Mouse (Mus musculus) heart, embryonic 14.5 days (tissue): ENCODE results near the gene Plekha8. TPM values are rescaled to one million over a fixed set of nuclear protein-coding genes. Genes with fewer than 3 reads are reported as not detected.

Experiments used
- ATAC-seq: fragments of 200-750 bp; cut with Nextera tagmentation; 2 replicates; pipeline ENCODE4 v1.8.0; 2017; ENCODE audit warnings: low read depth, moderate TSS enrichment; ENCODE audit not compliant: insufficient number of reproducible peaks, insufficient read depth, low FRiP score
- H3K27ac ChIP-seq, 2 experiments: fragments of 200-500 bp in 1 of 2; fragments of 300-500 bp in 1 of 2; sonication (generic) in 1 of 2; replicated peaks in 1 of 2; 2 replicates each; pipeline ENCODE4 v1.5.1; 2012 to 2014; ENCODE audit warnings: low read depth in 2 of 2, low read length in 2 of 2, control low read depth in 1 of 2, mild to moderate bottlenecking in 1 of 2, mixed read lengths in 1 of 2; ENCODE audit not compliant: control insufficient read depth in 1 of 2, insufficient read depth in 1 of 2
- H3K27me3 ChIP-seq: fragments of 300-500 bp; sonication (generic); 2 replicates; pipeline ENCODE4 v1.6.1; 2014; ENCODE audit warnings: mild to moderate bottlenecking, low read length, control low read depth; ENCODE audit not compliant: control insufficient read depth, insufficient read depth
- H3K36me3 ChIP-seq: fragments of 300-500 bp; sonication (generic); 2 replicates; pipeline ENCODE4 v1.6.1; 2014; ENCODE audit warnings: mild to moderate bottlenecking, control low read depth, low read length, mixed read lengths; ENCODE audit not compliant: control insufficient read depth, insufficient read depth
- H3K4me1 ChIP-seq, 2 experiments: fragments of 200-500 bp in 1 of 2; fragments of 300-500 bp in 1 of 2; sonication (generic) in 1 of 2; 2 replicates each; pipeline ENCODE4 v1.6.1; 2012 to 2014; ENCODE audit warnings: low read length in 2 of 2, control low read depth in 1 of 2, mixed read lengths in 1 of 2; ENCODE audit not compliant: control insufficient read depth in 2 of 2, insufficient read depth in 2 of 2
- H3K4me2 ChIP-seq: fragments of 300-500 bp; sonication (generic); 2 replicates; pipeline ENCODE4 v1.6.1; 2014; ENCODE audit warnings: mild to moderate bottlenecking, low read length
- H3K4me3 ChIP-seq, 2 experiments: fragments of 200-500 bp in 1 of 2; fragments of 300-500 bp in 1 of 2; sonication (generic) in 1 of 2; 2 replicates each; pipeline ENCODE4 v1.5.1; 2012 to 2014; ENCODE audit warnings: low read length in 2 of 2, mild to moderate bottlenecking in 2 of 2, control low read depth in 1 of 2, low read depth in 1 of 2, moderate library complexity in 1 of 2; ENCODE audit not compliant: control insufficient read depth in 1 of 2, insufficient read depth in 1 of 2
- H3K9ac ChIP-seq: fragments of 300-500 bp; sonication (generic); 2 replicates; pipeline ENCODE4 v1.6.1; 2014; ENCODE audit warnings: mild to moderate bottlenecking, low read length
- H3K9me3 ChIP-seq: fragments of 300-500 bp; sonication (generic); 2 replicates; pipeline ENCODE4 v1.6.1; 2016; ENCODE audit warnings: low read length, control low read depth; ENCODE audit not compliant: control insufficient read depth
- WGBS: fragments of 180-500 bp; shearing (Covaris S2); extraction: QIAGEN DNeasy Blood & Tissue Kit; methylation state at CpG from one replicate; pipeline ENCODE4 v1.1.7; 2014; 5-methylcytosine and 5-hydroxymethylcytosine counted together
- polyA plus RNA-seq: library from polyadenylated mRNA; unstranded; fragments of >200 nt; fragmentation: Nextera tagmentation; extraction: Ambion mirVana; gene quantifications from 2 replicates; pipeline ENCODE4 v1.2.1, GENCODE M21; 2014

Plekha8 gene
- polyA plus RNA-seq = 8.2 and 8.9 TPM in 2 replicates

DNA sequence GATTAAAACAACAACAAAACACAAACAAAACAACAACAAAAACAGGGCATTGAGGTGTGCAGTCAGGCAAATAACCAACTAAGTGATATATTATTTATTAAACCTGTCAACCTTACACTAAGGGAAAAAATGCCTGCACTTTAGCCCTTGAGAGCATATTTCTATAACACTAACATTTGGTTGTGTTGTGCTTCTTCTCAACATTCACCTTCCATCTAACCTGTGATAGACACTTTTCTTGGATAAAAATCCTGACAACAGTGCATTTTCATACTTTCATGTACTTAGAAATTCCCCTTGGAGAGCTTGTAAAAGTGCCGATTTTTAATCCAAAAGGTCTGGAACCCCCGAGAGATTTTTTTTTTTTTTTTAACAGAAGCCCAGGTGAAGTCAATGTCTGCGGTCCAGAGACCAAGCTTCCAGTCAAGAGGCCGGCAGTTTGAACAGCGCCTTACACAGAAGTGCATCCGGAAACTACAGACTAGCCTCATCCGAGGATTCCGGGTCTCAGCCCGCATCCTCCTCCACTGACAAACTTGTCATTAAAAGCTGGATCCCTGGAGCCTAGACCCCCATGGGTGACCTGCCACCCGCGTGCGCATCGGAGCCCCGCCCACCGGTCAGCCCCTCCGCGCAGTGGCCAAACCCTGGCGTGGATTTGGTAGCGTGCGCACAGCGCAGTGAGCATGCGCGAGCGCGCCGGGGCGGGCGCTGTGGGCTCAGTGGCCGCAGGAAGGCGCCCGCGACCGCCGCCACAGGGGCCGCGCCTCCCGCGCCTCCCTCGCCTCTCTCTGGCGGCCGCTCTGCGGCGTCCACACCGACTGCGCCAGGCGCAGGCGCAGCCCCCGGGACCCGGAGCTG, at the start of gene Plekha8:
Plekha8 (plus strand) TSS at position 643 of the 861 bp plus-strand sequence.
- Histone ChIP-seq H3K27me3 (no peaks in the 10 kb centered on the region), H3K36me3 (no peaks in the 10 kb centered on the region), H3K4me3 (peak within 1 kb of the TSS; percentile 76 to 81), H3K9ac (peak within 1 kb of the TSS; percentile 82), H3K4me1 (peaks cover 2 to 33% of the 10 kb centered on the region in 2 experiments; a peak in 3 of 4 replicates), H3K27ac (peak within 1 kb of the TSS; percentile 43 to 79), H3K4me2 (peak within 1 kb of the TSS; percentile 70), H3K9me3 (no peaks in the 10 kb centered on the region)
- peak; percentile 90 for ATAC-seq
- WGBS = under 1% methylated on average over 49 of the region's 49 CpGs

DNA sequence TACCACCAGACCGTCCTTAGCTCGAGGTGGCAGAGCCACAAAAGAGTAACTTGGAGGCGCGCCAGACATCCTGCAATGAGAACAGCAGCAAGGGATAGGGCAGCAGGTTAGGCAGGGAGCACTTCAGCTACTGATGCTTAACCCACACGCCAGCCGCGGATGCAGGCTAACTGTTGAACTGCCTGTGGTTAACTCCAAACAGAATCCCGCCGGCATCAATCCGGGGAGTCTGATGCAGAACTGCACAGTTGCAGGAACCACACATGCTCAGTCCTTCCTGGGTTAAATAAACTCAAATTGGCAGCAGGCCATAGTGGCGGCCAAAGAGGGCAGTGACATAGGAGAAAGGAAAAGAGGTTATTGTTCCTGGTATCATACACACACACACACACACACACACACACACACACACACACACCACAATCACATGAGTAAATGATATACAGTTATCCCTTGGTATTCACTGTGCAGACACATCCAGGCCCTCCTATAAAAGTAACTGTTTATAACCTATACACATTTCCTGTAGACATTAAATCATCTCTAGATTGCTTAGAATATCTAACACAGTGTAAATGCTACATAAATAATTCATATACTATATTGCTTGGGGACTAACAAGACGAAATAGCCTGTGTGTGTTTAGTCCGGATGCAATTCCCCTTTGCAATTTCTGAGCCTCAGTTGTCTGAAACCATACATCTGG, 46.4 kb upstream of the Plekha8 start:
- Histone ChIP-seq H3K4me2 (no peak overlapping the region), H3K27ac (no peak overlapping the region), H3K27me3 (no peaks in the 10 kb centered on the region; the same call in 1 of the 2 replicates), H3K9me3 (no peaks in the 10 kb centered on the region), H3K4me1 (peaks cover 11 to 26% of the 10 kb centered on the region in 2 experiments), H3K4me3 (no peak overlapping the region), H3K36me3 (no peaks in the 10 kb centered on the region), H3K9ac (no peak overlapping the region)
- ATAC-seq = no peak
- WGBS = 53% methylated on average over 13 of the region's 13 CpGs

DNA sequence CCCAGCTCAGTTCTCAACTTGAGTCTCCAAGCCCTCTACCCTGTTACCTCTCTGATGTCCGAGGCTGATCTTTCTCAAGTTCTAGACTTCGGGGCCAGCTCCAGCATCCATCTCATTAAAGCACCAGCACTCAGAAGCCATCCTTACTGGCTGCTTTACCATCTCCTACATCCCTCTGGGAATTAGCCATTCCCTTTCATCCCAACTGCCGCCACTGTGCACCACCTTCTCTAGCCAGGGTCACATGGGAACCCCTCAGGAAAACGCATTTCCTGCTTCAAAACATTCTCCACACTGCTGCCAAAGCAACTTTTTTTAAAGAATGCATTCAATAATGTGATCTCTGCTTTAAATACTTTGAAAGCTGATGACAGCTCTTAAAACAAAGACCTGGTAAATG, 45.6 kb upstream of the Plekha8 start:
- Histone ChIP-seq H3K4me2 (no peak overlapping the region), H3K9me3 (no peaks in the 10 kb centered on the region), H3K36me3 (no peaks in the 10 kb centered on the region), H3K9ac (no peak overlapping the region), H3K27me3 (no peaks in the 10 kb centered on the region; the same call in 1 of the 2 replicates), H3K4me1 (peaks cover 13 to 32% of the 10 kb centered on the region in 2 experiments), H3K27ac (no peak overlapping the region), H3K4me3 (no peak overlapping the region)
- 70% methylated on average over 4 of the region's 4 CpGs for WGBS
- no peak for ATAC-seq

DNA sequence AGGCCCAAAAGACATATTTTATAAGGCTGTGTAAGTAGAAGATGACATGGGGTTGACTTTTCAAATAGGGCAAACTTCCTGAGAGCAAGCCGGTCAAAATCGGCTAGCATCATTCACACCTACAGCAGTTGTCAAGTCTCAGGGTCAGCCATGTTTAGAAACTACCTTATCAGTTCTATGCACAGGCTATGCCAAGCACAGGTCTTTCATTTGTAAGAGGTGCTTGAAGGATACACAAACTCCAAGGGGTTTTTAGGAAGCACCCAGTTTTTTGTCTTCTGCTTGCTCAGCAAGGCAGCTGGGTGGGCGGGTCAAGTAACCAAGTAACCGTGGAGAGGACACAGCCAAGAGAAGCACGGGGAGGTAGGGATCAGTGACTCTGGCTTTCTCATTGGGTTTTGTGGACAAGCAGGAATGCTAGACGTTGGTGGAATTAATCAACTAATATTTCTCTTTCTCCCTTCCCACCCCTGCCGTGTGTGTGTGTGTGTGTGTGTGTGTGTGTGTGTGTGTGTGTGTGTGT, 44.0 kb upstream of the Plekha8 start:
- H3K9ac ChIP-seq = no peak overlapping the region
- peaks cover 24 to 41% of the 10 kb centered on the region in 2 experiments for H3K4me1 ChIP-seq
- H3K27ac ChIP-seq = no peak overlapping the region
- no peak for ATAC-seq
- 33% methylated on average over 6 of the region's 7 CpGs for WGBS
- H3K9me3 ChIP-seq = no peaks in the 10 kb centered on the region
- H3K36me3 ChIP-seq = no peaks in the 10 kb centered on the region
- no peaks in the 10 kb centered on the region; the same call in 1 of the 2 replicates for H3K27me3 ChIP-seq
- no peak overlapping the region for H3K4me2 ChIP-seq
- no peak overlapping the region for H3K4me3 ChIP-seq

DNA sequence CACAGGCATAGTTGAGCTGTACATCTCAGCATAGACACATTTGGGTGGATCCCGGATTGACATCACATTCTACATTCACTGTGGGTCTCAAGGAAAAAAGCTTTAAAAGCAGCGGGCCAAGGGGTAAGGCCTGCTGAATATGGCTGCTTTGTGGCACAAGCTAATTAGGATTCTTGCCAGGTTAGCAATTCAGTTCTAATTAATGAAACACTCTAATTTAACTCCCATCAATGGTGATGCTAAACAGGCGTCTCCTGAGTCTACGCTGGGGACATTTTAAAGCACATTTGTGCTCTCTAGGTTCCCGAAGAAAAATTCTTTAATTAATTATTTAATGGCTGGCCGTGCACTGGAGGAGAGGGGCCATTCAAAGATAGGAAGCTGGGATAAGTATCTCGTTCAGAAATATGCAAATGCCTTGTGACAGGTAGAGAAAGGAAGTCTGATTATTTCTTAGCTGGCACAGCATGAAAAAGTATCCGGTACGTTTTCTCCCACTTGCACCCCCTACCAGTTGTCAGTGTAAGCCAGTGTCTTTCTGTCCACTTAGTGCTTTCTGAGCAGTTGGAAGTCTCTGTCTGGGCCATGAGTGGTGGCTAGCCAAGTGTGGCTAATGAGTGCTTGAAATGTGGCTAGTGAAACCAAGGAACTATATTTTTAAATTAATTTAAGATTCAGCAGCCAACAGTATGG, 42.0 kb upstream of the Plekha8 start:
- peaks cover 25 to 43% of the 10 kb centered on the region in 2 experiments for H3K4me1 ChIP-seq
- H3K4me2 ChIP-seq = no peak overlapping the region
- ATAC-seq = no peak
- no peak overlapping the region for H3K27ac ChIP-seq
- no peak overlapping the region for H3K9ac ChIP-seq
- no peaks in the 10 kb centered on the region for H3K9me3 ChIP-seq
- no peak overlapping the region for H3K4me3 ChIP-seq
- H3K36me3 ChIP-seq = no peaks in the 10 kb centered on the region
- WGBS = 88% methylated on average over 9 of the region's 9 CpGs
- H3K27me3 ChIP-seq = no peaks in the 10 kb centered on the region; the same call in 1 of the 2 replicates

DNA sequence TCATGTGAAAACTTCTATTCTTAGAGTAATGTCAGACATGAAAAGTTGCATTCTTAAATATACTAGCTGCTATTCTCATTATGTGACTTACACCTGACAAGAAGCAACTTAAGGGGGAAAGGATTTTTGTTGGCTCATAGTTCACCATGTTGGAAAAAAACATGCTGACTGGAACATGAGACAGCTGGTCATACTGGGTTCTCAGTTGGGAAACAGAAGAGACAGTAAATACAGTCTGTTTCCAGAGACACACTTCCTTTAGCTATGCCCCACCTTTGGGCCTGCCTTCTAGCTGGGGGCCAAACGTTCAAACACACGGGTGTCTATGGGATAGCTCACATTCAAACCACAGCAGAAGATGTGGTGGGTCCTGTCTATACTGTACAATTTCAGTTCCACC, 41.3 kb upstream of the Plekha8 start:
- WGBS = 73% methylated on average over 2 of the region's 2 CpGs
- Histone ChIP-seq H3K27ac (peak overlapping the region in 1 of 2 experiments; percentile 57; a peak in 2 of 4 replicates), H3K27me3 (no peaks in the 10 kb centered on the region; the same call in 1 of the 2 replicates)

More for the DNA sequence above, 41.3 kb upstream of the Plekha8 start:
- no peaks in the 10 kb centered on the region for H3K9me3 ChIP-seq
- no peak for ATAC-seq
- H3K9ac ChIP-seq = no peak overlapping the region
- no peaks in the 10 kb centered on the region for H3K36me3 ChIP-seq
- no peak overlapping the region for H3K4me2 ChIP-seq
- H3K4me1 ChIP-seq = peaks cover 22 to 41% of the 10 kb centered on the region in 2 experiments
- H3K4me3 ChIP-seq = no peak overlapping the region
